Mouse (Mus musculus): Measurements from ENCODE around the gene Atpaf1. TPM values are rescaled to one million over a fixed set of nuclear protein-coding genes. Genes with fewer than 3 reads are reported as not detected.

The Atpaf1 gene
- polyA plus RNA-seq, 1 experiment from 2014 or later = 47.8 TPM

- no peak overlapping the region for H3K4me2 ChIP-seq
- H3K9me3 ChIP-seq = no peaks in the 10 kb centered on the region
- no peaks in the 10 kb centered on the region for H3K4me1 ChIP-seq
- no peak overlapping the region for H3K27ac ChIP-seq
- H3K27me3 ChIP-seq (replicated peaks) = no peaks in the 10 kb centered on the region
- H3K36me3 ChIP-seq = peaks cover 10% of the 10 kb centered on the region; the same call in 1 of the 2 replicates
- 88% methylated on average over 5 of the region's 5 CpGs for WGBS
- no peak for ATAC-seq (ENCODE audit: insufficient read depth, low FRiP score, low read depth)
- no peak overlapping the region for H3K9ac ChIP-seq
- H3K4me3 ChIP-seq (replicated peaks) = no peak overlapping the region
These were observed 31.0 kb downstream of the Atpaf1 start for GRCm38 (mm10) chr4:115815606-115816005.

DNA sequence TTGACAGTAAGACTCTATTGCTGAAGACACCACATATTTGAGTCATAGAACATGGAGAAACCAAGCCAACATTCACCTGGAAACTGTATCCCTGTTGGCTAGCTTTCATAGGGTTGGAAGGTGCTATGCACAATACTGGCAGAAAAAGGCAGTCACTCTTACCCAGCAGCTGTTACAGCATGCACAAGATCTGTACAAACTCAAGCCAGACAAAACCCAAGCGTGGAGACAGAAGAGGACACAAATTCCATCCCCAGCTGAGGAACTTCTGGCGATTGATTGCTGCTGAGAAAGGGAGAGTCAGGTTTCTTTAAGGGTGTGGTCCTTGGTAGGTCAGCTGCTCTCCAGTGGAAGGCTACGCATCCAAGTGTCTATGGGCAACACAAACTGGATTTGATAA is 35.6 kb downstream of the Atpaf1 start:
- 49% methylated on average over 3 of the region's 3 CpGs for WGBS
- Histone ChIP-seq H3K4me3 (replicated peaks) (no peak overlapping the region), H3K36me3 (peaks cover 4% of the 10 kb centered on the region; the same call in 1 of the 2 replicates), H3K4me1 (no peaks in the 10 kb centered on the region), H3K4me2 (no peak overlapping the region), H3K9ac (no peak overlapping the region), H3K9me3 (no peaks in the 10 kb centered on the region), H3K27ac (no peak overlapping the region), H3K27me3 (replicated peaks) (no peaks in the 10 kb centered on the region)
- ATAC-seq (ENCODE audit: insufficient read depth, low FRiP score, low read depth) = no peak

- Histone ChIP-seq H3K4me1 (no peaks in the 10 kb centered on the region), H3K27ac (no peak overlapping the region), H3K4me3 (replicated peaks) (no peak overlapping the region), H3K4me2 (no peak overlapping the region), H3K9me3 (no peaks in the 10 kb centered on the region), H3K36me3 (no peaks in the 10 kb centered on the region), H3K27me3 (replicated peaks) (no peaks in the 10 kb centered on the region), H3K9ac (no peak overlapping the region)
- no peak for ATAC-seq (ENCODE audit: insufficient read depth, low FRiP score, low read depth)
- WGBS = 37% methylated on average over 3 of the region's 3 CpGs
These were observed 36.3 kb downstream of the Atpaf1 start for GRCm38 (mm10) chr4:115820944-115821343.

DNA sequence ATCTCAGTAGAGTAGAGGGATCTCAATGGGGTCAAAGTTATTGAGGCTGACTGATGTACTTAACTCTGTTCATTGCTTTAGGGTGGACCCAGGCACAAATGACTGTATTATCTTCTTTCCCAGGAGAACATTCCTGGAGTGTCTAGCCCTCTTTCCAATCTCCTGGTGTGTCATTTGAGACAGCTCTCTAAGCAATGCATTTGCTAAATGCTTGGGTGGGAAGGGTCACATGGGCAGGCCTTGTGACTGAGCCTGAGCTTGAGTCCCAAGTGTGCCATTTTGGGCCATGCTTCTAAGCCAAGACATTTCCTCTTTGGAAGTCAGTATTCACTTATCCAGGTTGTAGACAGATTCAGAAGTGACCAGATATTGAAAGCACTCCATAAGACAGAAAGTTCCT is 36.8 kb downstream of the Atpaf1 start:
- H3K4me1 ChIP-seq = no peaks in the 10 kb centered on the region
- no peak overlapping the region for H3K9ac ChIP-seq
- ATAC-seq (ENCODE audit: insufficient read depth, low FRiP score, low read depth) = no peak

GRCm38 (mm10) chr4:115821928-115822327 is 37.3 kb downstream of the Atpaf1 start:
- Histone ChIP-seq H3K36me3 (no peaks in the 10 kb centered on the region), H3K27ac (no peak overlapping the region), H3K4me2 (no peak overlapping the region), H3K9me3 (no peaks in the 10 kb centered on the region), H3K27me3 (replicated peaks) (no peaks in the 10 kb centered on the region), H3K4me1 (no peaks in the 10 kb centered on the region), H3K4me3 (replicated peaks) (no peak overlapping the region), H3K9ac (no peak overlapping the region)
- no peak for ATAC-seq (ENCODE audit: insufficient read depth, low FRiP score, low read depth)
- WGBS = 59% methylated on average over 3 of the region's 3 CpGs

More for the DNA sequence above, 36.8 kb downstream of the Atpaf1 start:
- Histone ChIP-seq H3K27me3 (replicated peaks) (no peaks in the 10 kb centered on the region), H3K9me3 (no peaks in the 10 kb centered on the region), H3K36me3 (no peaks in the 10 kb centered on the region), H3K4me3 (replicated peaks) (no peak overlapping the region), H3K27ac (no peak overlapping the region), H3K4me2 (no peak overlapping the region)

- ATAC-seq (ENCODE audit: insufficient read depth, low FRiP score, low read depth) = no peak
- Histone ChIP-seq H3K9ac (no peak overlapping the region), H3K4me1 (peaks cover 7% of the 10 kb centered on the region; the same call in 1 of the 2 replicates), H3K36me3 (no peaks in the 10 kb centered on the region), H3K27me3 (replicated peaks) (no peaks in the 10 kb centered on the region), H3K4me2 (no peak overlapping the region), H3K4me3 (replicated peaks) (no peak overlapping the region), H3K9me3 (no peaks in the 10 kb centered on the region), H3K27ac (no peak overlapping the region)
- 70% methylated on average over 2 of the region's 2 CpGs for WGBS
These were observed 39.6 kb downstream of the Atpaf1 start for GRCm38 (mm10) chr4:115824178-115824577.

- Histone ChIP-seq H3K9ac (no peak overlapping the region), H3K9me3 (no peaks in the 10 kb centered on the region), H3K4me1 (peaks cover 9% of the 10 kb centered on the region; the same call in 1 of the 2 replicates), H3K27me3 (replicated peaks) (no peaks in the 10 kb centered on the region), H3K36me3 (no peaks in the 10 kb centered on the region), H3K4me2 (no peak overlapping the region), H3K27ac (no peak overlapping the region), H3K4me3 (replicated peaks) (no peak overlapping the region)
- WGBS = 67% methylated on average over 2 of the region's 2 CpGs
- no peak for ATAC-seq (ENCODE audit: insufficient read depth, low FRiP score, low read depth)
These were observed 40.7 kb downstream of the Atpaf1 start for GRCm38 (mm10) chr4:115825271-115825670.

- no peak for ATAC-seq (ENCODE audit: insufficient read depth, low FRiP score, low read depth)
- 66% methylated on average over 3 of the region's 3 CpGs for WGBS
- H3K4me3 ChIP-seq (replicated peaks) = no peak overlapping the region; the same call in 1 of the 2 replicates
- H3K27me3 ChIP-seq (replicated peaks) = no peaks in the 10 kb centered on the region
- H3K36me3 ChIP-seq = peaks cover 8% of the 10 kb centered on the region
- no peak overlapping the region for H3K9ac ChIP-seq
- peak overlapping the region; percentile 79 for H3K4me2 ChIP-seq
- no peaks in the 10 kb centered on the region for H3K9me3 ChIP-seq
- no peak overlapping the region for H3K27ac ChIP-seq
- H3K4me1 ChIP-seq = peaks cover 12% of the 10 kb centered on the region; the same call in 1 of the 2 replicates
These were observed 42.5 kb downstream of the Atpaf1 start for GRCm38 (mm10) chr4:115827066-115827465.

- 4% methylated on average over 4 of the region's 4 CpGs for WGBS
- H3K27me3 ChIP-seq (replicated peaks) = no peaks in the 10 kb centered on the region
- H3K4me1 ChIP-seq = peaks cover 12% of the 10 kb centered on the region; the same call in 1 of the 2 replicates
- no peaks in the 10 kb centered on the region for H3K9me3 ChIP-seq
- peak overlapping the region; percentile 99 for H3K4me3 ChIP-seq (replicated peaks)
- ATAC-seq (ENCODE audit: insufficient read depth, low FRiP score, low read depth) = no peak
- peak overlapping the region; percentile 79 for H3K4me2 ChIP-seq
- H3K36me3 ChIP-seq = peaks cover 12% of the 10 kb centered on the region
- peak overlapping the region; percentile 60; the same call in 1 of the 2 replicates for H3K9ac ChIP-seq
- peak overlapping the region; percentile 91 for H3K27ac ChIP-seq
These were observed 42.9 kb downstream of the Atpaf1 start for GRCm38 (mm10) chr4:115827535-115827887.

GRCm38 (mm10) chr4:115827888-115828571 is 43.4 kb downstream of the Atpaf1 start, which contains the start of gene Mob3c:
Gene Mob3c, plus strand, starts transcription at chr4:115828092.
- ATAC-seq (ENCODE audit: insufficient read depth, low FRiP score, low read depth) = peak; percentile 96
- H3K9ac ChIP-seq = peak within 1 kb of the TSS; percentile 60
- WGBS = under 1% methylated on average over 49 of the region's 57 CpGs
- peak within 1 kb of the TSS; percentile 79 for H3K4me2 ChIP-seq
- peak within 1 kb of the TSS; percentile 99 for H3K4me3 ChIP-seq (replicated peaks)
- H3K27me3 ChIP-seq (replicated peaks) = no peaks in the 10 kb centered on the region
- no peaks in the 10 kb centered on the region for H3K9me3 ChIP-seq
- peaks cover 13% of the 10 kb centered on the region for H3K36me3 ChIP-seq
- peak within 1 kb of the TSS; percentile 91 for H3K27ac ChIP-seq
- peaks cover 12% of the 10 kb centered on the region; the same call in 1 of the 2 replicates for H3K4me1 ChIP-seq

DNA sequence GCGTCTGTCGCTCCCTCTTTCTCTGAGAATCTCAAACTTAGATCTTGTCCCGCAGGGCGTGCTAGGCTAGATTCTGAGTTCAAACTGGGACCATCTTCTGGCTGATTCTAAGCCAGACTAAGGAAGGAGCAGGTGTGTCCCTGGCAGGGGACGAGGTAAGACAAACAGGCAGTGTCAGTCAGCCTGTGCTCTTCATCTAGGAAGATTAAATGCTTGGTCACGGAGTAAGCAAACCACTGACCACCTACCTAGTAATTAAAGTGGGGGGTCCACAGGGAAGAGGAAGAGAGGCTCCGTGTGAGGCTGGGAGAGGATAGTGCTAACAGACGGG is 43.9 kb downstream of the Atpaf1 start:
- Histone ChIP-seq H3K9ac (0 out of 2 replicates have a peak overlapping the region, but pooled peaks have one; percentile 60), H3K27me3 (replicated peaks) (no peaks in the 10 kb centered on the region), H3K4me3 (replicated peaks) (peak overlapping the region; percentile 99), H3K4me1 (peaks cover 12% of the 10 kb centered on the region; the same call in 1 of the 2 replicates), H3K9me3 (no peaks in the 10 kb centered on the region), H3K36me3 (peaks cover 13% of the 10 kb centered on the region), H3K27ac (no peak overlapping the region; the same call in 1 of the 2 replicates), H3K4me2 (peak overlapping the region; percentile 79)
- ATAC-seq (ENCODE audit: insufficient read depth, low FRiP score, low read depth) = no peak
- 6% methylated on average over 8 of the region's 8 CpGs for WGBS

- Histone ChIP-seq H3K4me3 (replicated peaks) (no peak overlapping the region), H3K4me1 (peaks cover 12% of the 10 kb centered on the region; the same call in 1 of the 2 replicates), H3K4me2 (no peak overlapping the region), H3K27ac (no peak overlapping the region), H3K36me3 (peaks cover 21% of the 10 kb centered on the region), H3K27me3 (replicated peaks) (no peaks in the 10 kb centered on the region), H3K9me3 (no peaks in the 10 kb centered on the region), H3K9ac (no peak overlapping the region)
- ATAC-seq (ENCODE audit: insufficient read depth, low FRiP score, low read depth) = no peak
- 67% methylated on average over 5 of the region's 5 CpGs for WGBS
These were observed 45.9 kb downstream of the Atpaf1 start for GRCm38 (mm10) chr4:115830491-115830890.

Data from stomach, embryonic 15.5 days (tissue).